Mouse (Mus musculus) regulatory T cell (primary cell): ENCODE data around the gene Gdf5.
"Not testable (repeated sequence)": the region's sequence is repeated elsewhere in the genome, so short reads cannot be mapped to it uniquely, and the experiment has no call there.

Experiments
- in situ Hi-C: fragments of 300-600 bp; cut with MboI, MseI; formaldehyde crosslinking; loops from one replicate; pipeline ENCODE4 v1.15.1; 2025; ENCODE audit warnings: high pct_unique_total_duplicates

Gene Gdf5

GRCm38 (mm10) chr2:155941697-155942442, 3.3 kb downstream of the Gdf5 start:
- in situ Hi-C loops, result loop anchor here (5.0 kb wide), 1 partner anchor 110 kb away; the partner anchor contains the start of gene Fam83c

GRCm38 (mm10) chr2:155940681-155941080, 4.5 kb downstream of the Gdf5 start, which contains the start of gene Gm15557:
Gene Gm15557, plus strand, starts transcription at chr2:155940728.
- in situ Hi-C loops, result loop anchor here (5.0 kb wide), 1 partner anchor 108 kb away; the partner anchor contains the start of gene Fam83c

- in situ Hi-C loops, result loop anchor here (5.0 kb wide), 1 partner anchor 108 kb away; the partner anchor contains the start of gene Fam83c
These were observed 5.2 kb downstream of the Gdf5 start for GRCm38 (mm10) chr2:155939897-155940529.

- in situ Hi-C loops, result no loop called here
These were observed 15.4 kb downstream of the Gdf5 start, which contains the start of gene Uqcc1 for GRCm38 (mm10) chr2:155929531-155930442. Gene Uqcc1, minus strand, starts transcription at chr2:155930310.

- in situ Hi-C loops, result no loop called here
These were observed 16.3 kb downstream of the Gdf5 start for GRCm38 (mm10) chr2:155928711-155929345.

- in situ Hi-C loops, result not testable (repeated sequence)
These were observed 20.0 kb downstream of the Gdf5 start for GRCm38 (mm10) chr2:155925213-155925612.

- in situ Hi-C loops, result no loop called here
These were observed 22.0 kb downstream of the Gdf5 start for GRCm38 (mm10) chr2:155923143-155923542.

- in situ Hi-C loops, result no loop called here
These were observed 30.5 kb downstream of the Gdf5 start for GRCm38 (mm10) chr2:155914684-155915083.

- in situ Hi-C loops, result no loop called here
These were observed 41.5 kb downstream of the Gdf5 start for GRCm38 (mm10) chr2:155903632-155904008.

- in situ Hi-C loops, result no loop called here
These were observed 42.1 kb downstream of the Gdf5 start for GRCm38 (mm10) chr2:155902989-155903631.

- in situ Hi-C loops, result no loop called here
These were observed 50.0 kb downstream of the Gdf5 start for GRCm38 (mm10) chr2:155895046-155895735.

- in situ Hi-C loops, result no loop called here
These were observed 50.7 kb downstream of the Gdf5 start for GRCm38 (mm10) chr2:155894307-155895045.
